31 mouse cellular contexts compared by ENCODE assay signal in genomic region chr17:23568370-23568769, GRCm38 (mm10). TPM values are rescaled to one million over a fixed set of nuclear protein-coding genes. Genes with fewer than 3 reads are reported as not detected.
DNase-seq lines count a peak whose midpoint lies in the region; ATAC-seq and TF ChIP-seq lines count a peak whose summit lies in the region.
"Had no signal": no experiment of that assay in that cellular context is flagged by ENCODE, and none has a peak within 500 bp of the region (broad histone marks: within the 10 kb centered on the region; RNA-seq: fewer than 3 reads in every experiment).

No protein-coding gene starts in this region.

- no peak overlapping the region for H3K9ac ChIP-seq in forebrain, postnatal 0 days
- H3K9ac ChIP-seq in forebrain, embryonic 16.5 days (replicated peaks; ENCODE audit: low read depth, low read length), result no peak overlapping the region
- H3K9ac ChIP-seq: hindbrain, embryonic 14.5 days; limb, embryonic 12.5 days; liver, embryonic 12.5 days; midbrain, embryonic 12.5 days; neural tube, embryonic 13.5 days had no signal

- no peaks in the 10 kb centered on the region for H3K27me3 ChIP-seq in forebrain, postnatal 0 days (ENCODE audit: insufficient read depth, low read length)
- no peaks in the 10 kb centered on the region for H3K27me3 ChIP-seq in forebrain, embryonic 16.5 days (replicated peaks; ENCODE audit: control insufficient read depth, insufficient read depth, low read length)
- H3K27me3 ChIP-seq: limb, embryonic 12.5 days; liver, embryonic 12.5 days; midbrain, embryonic 12.5 days; neural tube, embryonic 13.5 days had no signal

- no peak overlapping the region for H3K4me3 ChIP-seq in forebrain, postnatal 0 days (ENCODE audit: low read depth, low read length)
- no peak overlapping the region for H3K4me3 ChIP-seq in forebrain, embryonic 16.5 days (replicated peaks; ENCODE audit: low read length)
- H3K4me3 ChIP-seq: gastrocnemius, adult 2 months; limb, embryonic 12.5 days; liver, embryonic 12.5 days; midbrain, embryonic 12.5 days; neural tube, embryonic 13.5 days had no signal

- H3K9me3 ChIP-seq in forebrain, postnatal 0 days (ENCODE audit: low read length), result no peaks in the 10 kb centered on the region
- H3K9me3 ChIP-seq in forebrain, embryonic 16.5 days (ENCODE audit: control insufficient read depth, low read length), result no peaks in the 10 kb centered on the region
- H3K9me3 ChIP-seq: limb, embryonic 12.5 days; liver, embryonic 12.5 days; midbrain, embryonic 12.5 days; neural tube, embryonic 13.5 days had no signal

- H3K4me2 ChIP-seq in forebrain, postnatal 0 days (ENCODE audit: low read depth), result no peak overlapping the region
- no peak overlapping the region for H3K4me2 ChIP-seq in forebrain, embryonic 16.5 days (ENCODE audit: low read length)
- H3K4me2 ChIP-seq: hindbrain, embryonic 14.5 days; limb, embryonic 12.5 days; liver, embryonic 12.5 days; midbrain, embryonic 12.5 days; neural tube, embryonic 13.5 days had no signal

- H3K27ac ChIP-seq in forebrain, postnatal 0 days (ENCODE audit: low read depth, low read length), result no peak overlapping the region
- H3K27ac ChIP-seq in forebrain, embryonic 16.5 days (ENCODE audit: low read length), result no peak overlapping the region
- H3K27ac ChIP-seq: gastrocnemius, adult 2 months; hindbrain, embryonic 14.5 days; limb, embryonic 12.5 days; liver, embryonic 12.5 days; midbrain, embryonic 12.5 days; neural tube, embryonic 13.5 days; stomach, postnatal 0 days had no signal

- WGBS in forebrain, postnatal 0 days, result 25% methylated on average over 5 of the region's 5 CpGs
- 32% methylated on average over 5 of the region's 5 CpGs for WGBS in forebrain, embryonic 16.5 days

- no peak for ATAC-seq in forebrain, postnatal 0 days
- ATAC-seq in forebrain, embryonic 16.5 days, result no peak
- ATAC-seq: intestine, embryonic 16.5 days; liver, embryonic 12.5 days had no signal

- 0 out of 2 replicates have a peak, but pooled peaks cover 5% of the 10 kb centered on the region for H3K36me3 ChIP-seq in forebrain, postnatal 0 days (ENCODE audit: insufficient read depth)
- 0 out of 2 replicates have a peak, but pooled peaks cover 2% of the 10 kb centered on the region for H3K36me3 ChIP-seq in forebrain, embryonic 16.5 days (ENCODE audit: control insufficient read depth, insufficient read depth)
- H3K36me3 ChIP-seq: liver, embryonic 12.5 days had no signal

- peaks cover 6% of the 10 kb centered on the region for H3K4me1 ChIP-seq in forebrain, postnatal 0 days (ENCODE audit: insufficient read depth)
- H3K4me1 ChIP-seq in forebrain, embryonic 16.5 days (replicated peaks; ENCODE audit: control insufficient read depth, insufficient read depth, low read length), result peaks cover 7% of the 10 kb centered on the region

- no peak for TF ChIP-seq CTCF in forebrain, postnatal 0 days (IDR thresholded peaks at IDR 0.05; ENCODE audit: low read depth)

- DNase-seq in forebrain, postnatal 0 days, result peak; percentile 57
- DNase-seq in right cerebral cortex, postnatal 4 days, result peak; percentile 35
- no peak for DNase-seq in right cerebral cortex, postnatal 14 days
- DNase-seq in ZHBTc4 (ENCODE audit: low read depth, low spot score), result peak; percentile 81
- no peak for DNase-seq in ovary, postnatal 36 days (ENCODE audit: low spot score)
- DNase-seq in c-Kit-positive CD71-positive TER-119-positive erythroid progenitor cells, embryonic 14.5 days (ENCODE audit: low spot score), result no peak
- DNase-seq: adrenal gland, postnatal 25 days; cerebellum, adult 11-12 months; cerebellum, postnatal 25 days; gastrocnemius, adult 2 months; kidney, postnatal 36 days; layer of hippocampus, postnatal 36 days; lung, adult 18-20 months; lung, postnatal 10 days; thymus, postnatal 14 days had no signal

RNA-seq across cellular contexts. Expression of gene Zfp213, which starts 4.3 kb away (rescaled TPM):
- 16.9 and 18.8 TPM in 2 replicates for total RNA-seq in forebrain, postnatal 0 days (2014; rRNA removed)
- polyA plus RNA-seq in forebrain, postnatal 0 days (2015; fragmentation: Nextera tagmentation; extraction: Ambion mirVana), result 10.7 and 10.9 TPM in 2 replicates
- polyA plus RNA-seq in forebrain, embryonic 16.5 days (2015; fragmentation: Nextera tagmentation; extraction: Ambion mirVana), result 19.0 and 19.1 TPM in 2 replicates

RNA-seq across cellular contexts. Expression of gene Zfp13, which starts 30.9 kb away (rescaled TPM):
- 43.0 and 47.0 TPM in 2 replicates for total RNA-seq in forebrain, postnatal 0 days (2014; rRNA removed)
- polyA plus RNA-seq in forebrain, postnatal 0 days (2015; fragmentation: Nextera tagmentation; extraction: Ambion mirVana), result 21.5 and 23.6 TPM in 2 replicates
- 26.2 and 28.5 TPM in 2 replicates for polyA plus RNA-seq in forebrain, embryonic 16.5 days (2015; fragmentation: Nextera tagmentation; extraction: Ambion mirVana)

RNA-seq across cellular contexts. Expression of gene Zscan10, which starts 32.3 kb away (rescaled TPM):
- total RNA-seq in forebrain, postnatal 0 days (2014; rRNA removed), result not detected in 2 replicates
- polyA plus RNA-seq in forebrain, postnatal 0 days (2015; fragmentation: Nextera tagmentation; extraction: Ambion mirVana), result 0.18 and 0.21 TPM in 2 replicates
- not detected in 2 replicates for polyA plus RNA-seq in forebrain, embryonic 16.5 days (2015; fragmentation: Nextera tagmentation; extraction: Ambion mirVana)
- total RNA-seq: adrenal gland, postnatal 25 days; gastrocnemius, adult 2 months; gastrocnemius, postnatal 4 days; heart, adult 8-10 months; heart, postnatal 25 days; layer of hippocampus, adult 8-10 months; layer of hippocampus, postnatal 36 days; left cerebral cortex, postnatal 14 days; megakaryocyte progenitor cell, adult 5-6 weeks had no signal
- polyA plus RNA-seq: frontal cortex, adult 2 months; heart, embryonic 14.5 days; intestine, embryonic 16.5 days; liver, embryonic 12.5 days; midbrain, embryonic 12.5 days; neural tube, embryonic 13.5 days had no signal

Comparison
In these comparisons a context has a peak if more than half of its experiments do, and no peak if none do; other contexts are left out.
1. DNase-seq: peak in forebrain, postnatal 0 days (single experiment), right cerebral cortex, postnatal 4 days (single experiment) and ZHBTc4 (single experiment); none in right cerebral cortex, postnatal 14 days (single experiment), ovary, postnatal 36 days (single experiment) and c-Kit-positive CD71-positive TER-119-positive erythroid progenitor cells, embryonic 14.5 days (single experiment).